Mouse (Mus musculus): ENCODE measurements around the gene Senp6. TPM values are rescaled to one million over a fixed set of nuclear protein-coding genes. Genes with fewer than 3 reads are reported as not detected.
"Not testable (repeated sequence)": the region's sequence is repeated elsewhere in the genome, so short reads cannot be mapped to it uniquely, and the experiment has no call there.

The Senp6 gene
- polyA plus RNA-seq (2015; fragmentation: Nextera tagmentation; extraction: Ambion mirVana), result 47.2 and 48.5 TPM in 2 replicates

- H3K9ac ChIP-seq (replicated peaks; ENCODE audit: low read depth, low read length), result peak within 1 kb of the TSS; percentile 93
- peak; percentile 84 for ATAC-seq
- H3K36me3 ChIP-seq (ENCODE audit: control insufficient read depth, insufficient read depth), result no peaks in the 10 kb centered on the region
- under 1% methylated on average over 56 of the region's 74 CpGs for WGBS
- no peaks in the 10 kb centered on the region for H3K27me3 ChIP-seq (replicated peaks; ENCODE audit: control insufficient read depth, insufficient read depth, low read length)
- peak within 1 kb of the TSS; percentile 75 for H3K4me3 ChIP-seq (replicated peaks; ENCODE audit: low read length)
- H3K27ac ChIP-seq (ENCODE audit: low read length), result peak within 1 kb of the TSS; percentile 98
- no peaks in the 10 kb centered on the region for H3K9me3 ChIP-seq (ENCODE audit: control insufficient read depth, low read length)
- peaks cover 4% of the 10 kb centered on the region for H3K4me1 ChIP-seq (replicated peaks; ENCODE audit: control insufficient read depth, insufficient read depth, low read length)
- peak within 1 kb of the TSS; percentile 67 for H3K4me2 ChIP-seq (ENCODE audit: low read length)
Measured at GRCm38 (mm10) chr9:80066367-80067220, at the start of gene Senp6. Senp6 (plus strand) TSS chr9:80066903.

DNA sequence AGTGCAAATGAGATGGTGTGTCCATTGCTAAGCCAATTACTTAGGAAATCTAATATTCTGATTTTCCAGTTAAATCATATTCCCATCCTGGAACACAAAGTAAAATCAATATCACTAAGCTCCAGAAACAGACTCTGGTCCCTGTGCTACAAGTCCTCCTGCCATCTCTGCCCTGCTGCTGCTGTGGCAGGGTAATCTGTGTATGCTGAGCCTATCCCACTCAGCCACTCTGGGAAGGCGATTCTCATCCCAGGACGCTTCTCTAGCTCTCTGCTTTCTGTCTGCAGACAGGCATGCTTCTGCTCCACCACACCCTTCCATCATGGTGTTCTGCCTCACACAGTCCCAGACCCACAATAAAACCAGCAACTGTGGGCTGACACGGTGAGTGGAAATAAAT is 46.3 kb upstream of the Senp6 start:
- ATAC-seq, result no peak
- 71% methylated on average over 3 of the region's 3 CpGs for WGBS
- no peaks in the 10 kb centered on the region for H3K9me3 ChIP-seq (ENCODE audit: control insufficient read depth, low read length)
- no peak overlapping the region for H3K27ac ChIP-seq (ENCODE audit: low read length)
- H3K4me1 ChIP-seq (replicated peaks; ENCODE audit: control insufficient read depth, insufficient read depth, low read length), result no peaks in the 10 kb centered on the region
- H3K36me3 ChIP-seq (ENCODE audit: control insufficient read depth, insufficient read depth), result no peaks in the 10 kb centered on the region
- H3K27me3 ChIP-seq (replicated peaks; ENCODE audit: control insufficient read depth, insufficient read depth, low read length), result no peaks in the 10 kb centered on the region
- no peak overlapping the region for H3K9ac ChIP-seq (replicated peaks; ENCODE audit: low read depth, low read length)
- no peak overlapping the region for H3K4me2 ChIP-seq (ENCODE audit: low read length)
- no peak overlapping the region for H3K4me3 ChIP-seq (replicated peaks; ENCODE audit: low read length)

GRCm38 (mm10) chr9:80021648-80022047 is 45.1 kb upstream of the Senp6 start:
- Histone ChIP-seq H3K4me3 (replicated peaks; ENCODE audit: low read length) (no peak overlapping the region), H3K27me3 (replicated peaks; ENCODE audit: control insufficient read depth, insufficient read depth, low read length) (no peaks in the 10 kb centered on the region), H3K4me2 (ENCODE audit: low read length) (no peak overlapping the region), H3K9ac (replicated peaks; ENCODE audit: low read depth, low read length) (no peak overlapping the region), H3K9me3 (ENCODE audit: control insufficient read depth, low read length) (no peaks in the 10 kb centered on the region), H3K4me1 (replicated peaks; ENCODE audit: control insufficient read depth, insufficient read depth, low read length) (no peaks in the 10 kb centered on the region), H3K36me3 (ENCODE audit: control insufficient read depth, insufficient read depth) (no peaks in the 10 kb centered on the region), H3K27ac (ENCODE audit: low read length) (no peak overlapping the region)
- WGBS, result 57% methylated on average over 1 of the region's 1 CpGs
- ATAC-seq, result no peak

GRCm38 (mm10) chr9:80022821-80023220 is 43.9 kb upstream of the Senp6 start:
- Histone ChIP-seq H3K4me3 (replicated peaks; ENCODE audit: low read length) (no peak overlapping the region), H3K27me3 (replicated peaks; ENCODE audit: control insufficient read depth, insufficient read depth, low read length) (no peaks in the 10 kb centered on the region), H3K4me1 (replicated peaks; ENCODE audit: control insufficient read depth, insufficient read depth, low read length) (no peaks in the 10 kb centered on the region), H3K9me3 (ENCODE audit: control insufficient read depth, low read length) (no peaks in the 10 kb centered on the region), H3K27ac (ENCODE audit: low read length) (no peak overlapping the region), H3K4me2 (ENCODE audit: low read length) (no peak overlapping the region), H3K9ac (replicated peaks; ENCODE audit: low read depth, low read length) (no peak overlapping the region), H3K36me3 (ENCODE audit: control insufficient read depth, insufficient read depth) (no peaks in the 10 kb centered on the region)
- ATAC-seq, result no peak
- 68% methylated on average over 8 of the region's 8 CpGs for WGBS

DNA sequence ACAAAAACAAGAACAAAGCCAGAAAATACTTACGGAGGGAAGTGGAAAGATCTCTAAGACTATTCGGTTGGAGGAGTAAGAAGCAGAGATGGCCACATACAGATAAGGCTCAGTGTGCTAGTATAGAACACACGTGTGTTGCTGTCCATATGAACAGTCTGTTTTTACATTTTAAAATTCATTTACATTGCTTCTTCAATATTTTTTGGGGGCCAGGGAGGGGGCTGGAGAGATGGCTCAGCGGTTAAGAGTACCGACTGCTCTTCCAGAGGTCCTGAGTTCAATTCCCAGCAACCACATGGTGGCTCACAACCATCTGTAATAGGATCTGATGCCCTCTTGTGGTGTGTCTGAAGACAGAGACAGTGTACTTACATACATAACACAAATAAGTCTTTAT is 41.4 kb upstream of the Senp6 start:
- not testable (repeated sequence) for H3K9me3 ChIP-seq (ENCODE audit: control insufficient read depth, low read length); H3K27ac ChIP-seq (ENCODE audit: low read length); ATAC-seq; H3K4me3 ChIP-seq (replicated peaks; ENCODE audit: low read length); H3K27me3 ChIP-seq (replicated peaks; ENCODE audit: control insufficient read depth, insufficient read depth, low read length); H3K36me3 ChIP-seq (ENCODE audit: control insufficient read depth, insufficient read depth); H3K4me1 ChIP-seq (replicated peaks; ENCODE audit: control insufficient read depth, insufficient read depth, low read length); H3K4me2 ChIP-seq (ENCODE audit: low read length); H3K9ac ChIP-seq (replicated peaks; ENCODE audit: low read depth, low read length)
- 91% methylated on average over 5 of the region's 5 CpGs for WGBS

GRCm38 (mm10) chr9:80026017-80026416 is 40.7 kb upstream of the Senp6 start:
- H3K27ac ChIP-seq (ENCODE audit: low read length), result no peak overlapping the region
- no peaks in the 10 kb centered on the region for H3K36me3 ChIP-seq (ENCODE audit: control insufficient read depth, insufficient read depth)
- no peak for ATAC-seq
- H3K4me3 ChIP-seq (replicated peaks; ENCODE audit: low read length), result no peak overlapping the region
- no peaks in the 10 kb centered on the region for H3K9me3 ChIP-seq (ENCODE audit: control insufficient read depth, low read length)
- H3K4me1 ChIP-seq (replicated peaks; ENCODE audit: control insufficient read depth, insufficient read depth, low read length), result no peaks in the 10 kb centered on the region
- 2% methylated on average over 2 of the region's 2 CpGs for WGBS
- H3K4me2 ChIP-seq (ENCODE audit: low read length), result no peak overlapping the region
- no peaks in the 10 kb centered on the region for H3K27me3 ChIP-seq (replicated peaks; ENCODE audit: control insufficient read depth, insufficient read depth, low read length)
- no peak overlapping the region for H3K9ac ChIP-seq (replicated peaks; ENCODE audit: low read depth, low read length)

GRCm38 (mm10) chr9:80026581-80027021 is 40.1 kb upstream of the Senp6 start:
- Histone ChIP-seq H3K4me1 (replicated peaks; ENCODE audit: control insufficient read depth, insufficient read depth, low read length) (no peaks in the 10 kb centered on the region), H3K9me3 (ENCODE audit: control insufficient read depth, low read length) (no peaks in the 10 kb centered on the region), H3K27me3 (replicated peaks; ENCODE audit: control insufficient read depth, insufficient read depth, low read length) (no peaks in the 10 kb centered on the region), H3K27ac (ENCODE audit: low read length) (no peak overlapping the region), H3K36me3 (ENCODE audit: control insufficient read depth, insufficient read depth) (no peaks in the 10 kb centered on the region), H3K4me2 (ENCODE audit: low read length) (no peak overlapping the region), H3K9ac (replicated peaks; ENCODE audit: low read depth, low read length) (no peak overlapping the region), H3K4me3 (replicated peaks; ENCODE audit: low read length) (no peak overlapping the region)
- WGBS, result 79% methylated on average over 6 of the region's 6 CpGs
- no peak for ATAC-seq

DNA sequence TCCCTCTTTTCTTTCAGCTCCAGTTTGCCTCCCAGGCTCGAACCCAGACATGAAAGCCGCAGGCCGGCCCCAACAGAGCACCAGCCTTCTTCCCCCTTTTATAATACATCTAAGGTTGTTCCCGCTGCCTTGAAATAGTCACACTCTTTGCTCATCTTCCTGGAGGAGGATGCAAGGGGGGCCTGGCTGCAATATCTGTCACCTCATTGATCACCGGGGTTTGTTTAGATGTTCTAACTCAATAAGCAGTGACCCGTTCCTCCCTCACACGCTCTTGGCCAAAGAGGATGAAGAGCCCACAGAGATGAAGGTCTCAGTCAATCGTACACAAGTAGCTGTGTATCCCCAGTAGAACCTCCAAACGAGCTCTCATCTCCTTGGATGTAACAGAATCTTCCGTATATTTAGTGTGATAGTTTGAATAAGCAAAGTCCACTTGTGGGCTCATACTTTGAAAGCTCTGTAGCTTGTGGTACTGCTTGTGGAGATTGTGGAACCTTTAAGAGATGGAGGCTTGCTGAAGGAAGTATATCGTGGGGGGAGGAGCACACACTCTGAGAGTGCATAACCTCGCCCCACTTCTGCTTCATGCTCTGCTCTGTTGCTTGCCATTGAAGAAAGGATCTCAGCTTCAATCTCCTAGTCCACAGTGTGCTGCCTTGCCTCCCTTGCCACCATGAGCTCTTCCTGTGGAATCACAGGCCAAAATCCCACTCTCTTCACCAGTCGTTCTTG is 29.3 kb upstream of the Senp6 start:
- Histone ChIP-seq H3K27ac (ENCODE audit: low read length) (no peak overlapping the region), H3K9ac (replicated peaks; ENCODE audit: low read depth, low read length) (no peak overlapping the region), H3K27me3 (replicated peaks; ENCODE audit: control insufficient read depth, insufficient read depth, low read length) (no peaks in the 10 kb centered on the region), H3K36me3 (ENCODE audit: control insufficient read depth, insufficient read depth) (no peaks in the 10 kb centered on the region), H3K4me2 (ENCODE audit: low read length) (no peak overlapping the region), H3K4me1 (replicated peaks; ENCODE audit: control insufficient read depth, insufficient read depth, low read length) (no peaks in the 10 kb centered on the region), H3K4me3 (replicated peaks; ENCODE audit: low read length) (no peak overlapping the region), H3K9me3 (ENCODE audit: control insufficient read depth, low read length) (no peaks in the 10 kb centered on the region)
- 94% methylated on average over 13 of the region's 13 CpGs for WGBS
- ATAC-seq, result no peak

- Histone ChIP-seq H3K4me3 (replicated peaks; ENCODE audit: low read length) (no peak overlapping the region), H3K9me3 (ENCODE audit: control insufficient read depth, low read length) (no peaks in the 10 kb centered on the region), H3K9ac (replicated peaks; ENCODE audit: low read depth, low read length) (no peak overlapping the region), H3K27me3 (replicated peaks; ENCODE audit: control insufficient read depth, insufficient read depth, low read length) (no peaks in the 10 kb centered on the region), H3K36me3 (ENCODE audit: control insufficient read depth, insufficient read depth) (no peaks in the 10 kb centered on the region), H3K4me1 (replicated peaks; ENCODE audit: control insufficient read depth, insufficient read depth, low read length) (no peaks in the 10 kb centered on the region), H3K4me2 (ENCODE audit: low read length) (no peak overlapping the region), H3K27ac (ENCODE audit: low read length) (no peak overlapping the region)
- ATAC-seq, result no peak
Measured at GRCm38 (mm10) chr9:80037997-80038383, 28.7 kb upstream of the Senp6 start.
